In the genomic region with DNA sequence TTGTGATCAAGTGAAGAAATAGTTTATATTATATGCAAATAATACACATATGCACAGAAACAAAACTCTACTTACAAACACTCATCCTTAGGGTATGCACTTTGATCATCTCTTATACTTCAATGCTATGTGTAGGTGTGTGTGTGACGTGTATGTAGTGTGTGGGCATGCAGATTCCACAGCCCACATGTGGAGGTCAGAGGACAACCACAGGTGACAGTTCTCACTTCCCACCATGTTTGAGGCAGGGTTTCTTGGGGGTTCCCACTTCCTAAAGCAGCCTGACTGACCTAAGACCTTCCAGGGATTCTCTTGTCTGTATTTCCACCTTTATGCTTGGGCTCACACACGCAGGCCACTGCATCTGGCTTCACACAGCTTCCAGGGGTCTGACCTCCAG, we compare ENCODE assay signal across 21 mouse cellular contexts. TPM values are rescaled to one million over a fixed set of nuclear protein-coding genes. Genes with fewer than 3 reads are reported as not detected.
"Had no signal": no experiment of that assay in that cellular context is flagged by ENCODE, and none has a peak within 500 bp of the region (broad histone marks: within the 10 kb centered on the region; RNA-seq: fewer than 3 reads in every experiment).

No protein-coding gene starts in this region.

- ATAC-seq: liver, postnatal 0 days; midbrain, embryonic 16.5 days had no signal

- DNase-seq: liver, postnatal 0 days; lung, adult 2 months; midbrain, embryonic 14.5 days; right cerebral cortex, postnatal 14 days; thymus, adult 2 months; thymus, postnatal 25 days had no signal

RNA-seq across cellular contexts. Expression of gene 4930402F06Rik, which starts 15.3 kb away (rescaled TPM):
- total RNA-seq: megakaryocyte, adult 5-6 weeks; megakaryocyte-erythroid progenitor cell, adult 5-6 weeks had no signal
- polyA plus RNA-seq: liver, postnatal 0 days; lung, adult 2 months; lung, embryonic 15.5 days; lung, postnatal 0 days; midbrain, embryonic 10.5 days; midbrain, embryonic 12.5 days; midbrain, embryonic 14.5 days; midbrain, embryonic 16.5 days; myocyte; neural tube, embryonic 11.5 days; neural tube, embryonic 13.5 days; neural tube, embryonic 15.5 days; spleen, adult 2 months; stomach, embryonic 15.5 days; stomach, postnatal 0 days; thymus, adult 2 months; urinary bladder, adult 2 months had no signal

RNA-seq across cellular contexts. Expression of gene 4930568D16Rik, which starts 44.7 kb away (rescaled TPM):
- total RNA-seq: megakaryocyte, adult 5-6 weeks; megakaryocyte-erythroid progenitor cell, adult 5-6 weeks had no signal
- polyA plus RNA-seq: liver, postnatal 0 days; lung, adult 2 months; lung, embryonic 15.5 days; lung, postnatal 0 days; midbrain, embryonic 10.5 days; midbrain, embryonic 12.5 days; midbrain, embryonic 14.5 days; midbrain, embryonic 16.5 days; myocyte; neural tube, embryonic 11.5 days; neural tube, embryonic 13.5 days; neural tube, embryonic 15.5 days; spleen, adult 2 months; stomach, embryonic 15.5 days; stomach, postnatal 0 days; thymus, adult 2 months; urinary bladder, adult 2 months had no signal
